Mouse (Mus musculus) olfactory bulb, adult 2 months (tissue): ENCODE results near the gene Pla2g7.

Source experiments
- CTCF ChIP-seq: fragments of 200-500 bp; IDR thresholded peaks from 2 replicates; pipeline ENCODE4 v1.5.1; 2012; ENCODE audit warnings: low read depth, mild to moderate bottlenecking, low read length, moderate library complexity; ENCODE audit not compliant: insufficient read depth
- POLR2A ChIP-seq: fragments of 200-500 bp; IDR thresholded peaks from 2 replicates; pipeline ENCODE4 v1.6.1; 2012; ENCODE audit warnings: mild to moderate bottlenecking, low read depth, low read length, moderate library complexity; ENCODE audit not compliant: insufficient read depth

- TF ChIP-seq CTCF (no peak), POLR2A (no peak)
Observed at GRCm38 (mm10) chr17:43589750-43590149, 21.9 kb downstream of the Pla2g7 start.
